Mouse (Mus musculus) adrenal gland, adult 18-20 months (tissue): ENCODE data around the gene Wbp1l. TPM values are rescaled to one million over a fixed set of nuclear protein-coding genes. Genes with fewer than 3 reads are reported as not detected.

Experiments used
- DNase-seq, 2 experiments: peaks; one replicate each; pipeline ENCODE4 v3.0.0; 2021 to 2022; ENCODE audit warnings: low spot score in 2 of 2
- total RNA-seq, 2 experiments: library from RNA; stranded (reverse); gene quantifications; 1 replicate in 1 of 2; 2 replicates in 1 of 2; pipeline ENCODE4 v1.2.3; 2021

Gene Wbp1l
- total RNA-seq, 2 experiments from 2014 or later, result 86.9 to 179 TPM

DNA sequence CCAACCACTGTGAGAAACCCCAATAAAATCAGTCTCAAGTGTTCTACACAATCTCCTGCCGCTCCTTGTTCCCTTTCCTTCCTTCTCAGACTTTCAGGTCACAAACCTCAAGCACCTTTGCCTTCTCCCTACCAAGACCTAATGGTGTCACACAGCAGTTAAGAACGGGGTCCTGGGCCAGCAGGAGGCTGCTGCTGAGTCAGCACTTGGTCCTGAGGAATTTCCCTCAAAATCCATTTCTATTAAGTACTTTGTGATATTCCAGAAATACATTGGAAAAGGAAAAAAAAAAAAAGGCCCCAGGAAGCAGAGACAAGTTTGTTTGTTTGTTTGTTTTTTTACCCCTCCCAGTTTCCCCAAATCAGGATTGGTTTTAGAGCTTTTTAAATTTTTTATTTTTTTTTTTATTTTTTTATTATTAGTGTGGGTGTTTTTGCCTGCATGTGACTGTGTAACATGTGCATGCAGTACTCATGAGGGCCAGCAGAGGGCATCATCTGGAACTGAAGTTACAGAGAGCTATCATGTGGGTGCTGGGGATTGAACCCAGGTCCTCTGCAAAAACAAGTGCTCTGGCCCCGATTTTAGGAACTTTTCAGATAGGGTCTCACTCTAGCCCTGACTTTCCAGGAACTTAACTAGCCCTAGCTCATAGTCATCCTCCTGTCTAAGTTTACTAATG, 58.6 kb downstream of the Wbp1l start:
- DNase-seq, result no peak

DNA sequence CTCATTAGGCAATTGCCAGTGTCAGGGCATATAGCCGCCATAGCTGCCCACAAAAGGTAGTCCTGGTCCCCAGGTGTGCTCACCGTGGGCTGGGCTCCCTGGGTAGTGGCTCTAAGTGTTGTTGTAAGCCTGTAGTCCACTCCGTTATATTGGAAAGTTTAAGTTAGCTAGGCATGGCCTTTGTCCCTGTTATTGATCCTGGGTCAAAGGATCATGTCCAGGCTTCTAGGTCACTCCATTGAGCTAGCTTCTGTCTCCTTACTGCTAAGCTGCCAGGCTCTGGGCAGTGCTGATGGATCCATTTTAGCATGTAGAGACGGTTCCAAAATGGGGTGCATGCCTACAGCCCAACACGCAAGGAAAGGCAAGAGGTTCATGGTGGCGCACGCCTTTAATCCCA, 59.5 kb downstream of the Wbp1l start:
- DNase-seq, result no peak

DNA sequence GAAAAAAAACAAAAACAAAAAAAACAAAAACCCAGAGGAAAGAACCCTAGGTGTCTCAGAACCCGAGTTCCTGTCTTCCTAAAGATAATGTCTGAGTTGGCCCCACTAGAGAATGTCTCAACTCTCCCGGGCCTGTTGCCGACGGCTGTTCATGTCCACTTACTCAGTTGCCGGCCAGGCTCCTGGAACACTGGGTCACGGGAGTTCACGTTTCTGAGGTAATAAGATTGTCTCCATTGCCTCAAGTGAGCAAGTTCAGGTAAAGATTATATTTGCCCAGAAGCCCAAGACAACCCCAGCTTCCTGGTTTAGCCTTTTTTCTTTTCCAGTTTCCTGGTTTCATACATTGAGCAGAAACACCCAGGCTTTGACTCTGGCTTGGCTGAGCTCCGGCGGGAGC, 60.0 kb downstream of the Wbp1l start:
- no peak for DNase-seq

DNA sequence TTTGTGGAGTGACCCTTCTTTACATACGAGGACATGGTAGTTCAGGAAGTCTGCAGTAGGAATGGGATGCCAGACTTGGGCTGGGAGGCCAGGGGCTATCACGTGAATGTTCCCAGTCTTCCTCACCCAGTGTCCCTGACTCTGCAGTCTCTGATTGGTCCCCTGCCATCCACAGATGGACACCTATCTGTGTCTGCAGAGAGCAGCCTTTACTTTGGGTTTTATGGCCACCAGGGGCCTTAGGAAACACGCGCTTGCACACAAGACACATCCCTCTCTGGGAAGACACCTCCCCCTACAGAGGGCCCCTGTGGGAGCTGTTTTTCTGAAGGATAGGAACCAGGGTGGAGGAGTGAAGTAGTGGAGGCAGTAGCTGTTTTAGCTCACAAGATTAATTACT, 62.6 kb downstream of the Wbp1l start:
- DNase-seq, result no peak

DNA sequence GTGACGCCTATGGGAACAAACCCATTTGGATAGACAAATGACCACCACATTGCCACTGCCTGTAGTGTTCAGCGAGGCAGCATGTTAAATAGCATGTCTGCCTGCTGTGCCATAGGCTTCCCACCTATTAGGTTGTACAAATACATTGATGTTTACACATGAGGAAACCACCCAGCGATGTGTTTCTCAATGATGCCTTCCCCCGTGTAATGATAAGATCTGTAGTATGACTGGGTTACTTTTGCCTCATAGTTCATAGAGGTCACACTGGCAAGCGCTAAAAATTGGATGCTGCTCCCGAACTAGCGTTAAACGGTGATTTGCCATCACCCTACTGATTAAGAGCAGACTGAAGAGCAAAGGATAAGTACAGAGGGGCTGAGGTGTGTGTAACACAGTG, 63.3 kb downstream of the Wbp1l start:
- no peak for DNase-seq

DNA sequence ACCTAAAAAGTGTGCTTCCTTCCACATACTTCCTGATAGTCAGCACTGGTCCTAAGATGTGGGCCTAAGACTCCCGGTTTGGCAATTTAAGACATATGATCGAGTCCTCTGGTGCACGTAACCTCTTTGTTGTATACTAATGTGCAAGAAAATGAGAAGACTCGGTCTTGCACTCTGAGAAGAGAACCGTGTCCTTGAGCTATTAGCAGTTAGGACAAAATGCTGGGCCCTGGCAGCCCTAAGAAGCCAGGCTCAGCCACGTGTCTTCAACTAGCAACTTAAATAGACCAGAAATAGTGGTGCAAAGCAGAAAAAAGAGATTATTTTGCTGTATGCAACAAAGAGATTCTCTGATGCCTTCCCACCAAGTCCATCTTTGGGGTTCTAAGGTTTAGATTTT, 63.9 kb downstream of the Wbp1l start:
- no peak for DNase-seq

DNA sequence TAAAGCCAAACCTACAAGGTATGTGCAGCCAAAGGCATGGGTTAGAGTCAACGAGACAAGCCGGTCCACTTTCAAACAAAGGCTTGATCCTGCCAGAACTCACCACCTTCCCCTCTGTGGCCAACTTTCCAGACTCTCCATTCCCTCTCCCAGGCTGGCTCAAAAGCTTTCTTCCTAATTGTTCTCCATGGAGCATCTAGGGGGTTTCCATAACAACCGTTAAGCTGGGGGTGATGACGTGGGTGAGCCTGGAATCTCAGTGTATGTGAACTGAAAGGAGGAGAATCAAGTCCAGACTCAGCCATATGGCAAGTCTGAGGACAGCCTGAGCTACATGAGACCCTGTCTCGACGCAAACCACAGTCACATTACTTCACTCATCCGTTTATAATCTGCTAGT, 66.6 kb downstream of the Wbp1l start:
- no peak for DNase-seq

DNA sequence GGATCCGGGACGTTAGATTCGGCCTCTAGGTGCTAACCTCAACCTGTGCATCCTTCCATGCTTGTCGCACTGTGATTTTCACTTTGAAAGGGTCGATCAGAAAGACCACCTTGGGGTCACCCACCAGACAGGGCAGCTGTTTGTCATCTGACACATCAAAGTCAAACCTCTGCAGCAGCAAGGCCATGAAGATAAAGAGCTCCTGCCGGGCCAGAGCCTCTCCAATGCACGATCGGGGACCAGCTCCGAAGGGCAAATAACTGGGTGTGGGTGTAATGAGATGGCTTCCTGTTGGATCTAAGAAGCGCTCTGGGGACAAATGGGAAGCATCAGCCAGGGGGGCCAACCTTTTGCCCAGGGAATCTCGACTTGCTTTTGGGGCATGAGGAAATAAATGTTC, 68.4 kb downstream of the Wbp1l start:
- no peak for DNase-seq

DNA sequence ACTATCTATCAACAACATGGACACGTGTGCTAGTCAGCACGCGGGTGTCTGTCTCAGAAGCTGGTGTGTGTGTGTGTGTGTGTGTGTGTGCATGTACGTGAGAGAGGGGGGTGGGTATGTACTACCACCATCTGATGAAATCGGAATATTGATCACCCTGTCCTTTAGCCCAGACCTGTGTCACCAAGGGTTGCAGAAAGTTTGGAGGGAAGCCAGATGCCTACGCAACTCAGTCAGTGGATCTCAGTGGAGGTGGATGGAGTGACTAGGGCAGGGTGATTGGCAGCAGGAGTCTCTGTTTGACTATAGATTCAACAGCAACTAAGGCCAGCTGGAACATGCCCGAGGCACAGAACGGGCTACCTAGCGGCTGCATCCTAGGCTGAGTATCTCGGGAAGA, 69.4 kb downstream of the Wbp1l start:
- no peak for DNase-seq

DNA sequence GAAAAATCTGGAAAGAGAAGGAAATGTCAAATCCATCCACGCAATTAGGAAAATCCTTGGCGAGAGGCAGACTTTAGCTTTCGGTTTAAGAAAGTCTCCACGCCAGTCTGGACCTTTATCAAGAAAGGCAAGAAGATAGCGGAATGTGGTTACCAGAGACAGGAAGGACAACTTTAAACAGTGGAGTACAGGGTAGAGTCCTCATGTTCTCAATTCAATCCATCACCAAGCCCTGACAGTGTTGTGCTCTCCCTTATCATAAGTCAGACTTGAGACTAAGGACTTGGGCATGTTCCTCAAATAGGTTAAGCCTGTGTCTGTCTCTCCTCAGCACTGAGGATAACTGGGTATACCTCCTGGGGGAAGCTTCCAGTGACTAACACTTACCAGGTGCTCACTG, 70.9 kb downstream of the Wbp1l start:
- DNase-seq, result no peak

DNA sequence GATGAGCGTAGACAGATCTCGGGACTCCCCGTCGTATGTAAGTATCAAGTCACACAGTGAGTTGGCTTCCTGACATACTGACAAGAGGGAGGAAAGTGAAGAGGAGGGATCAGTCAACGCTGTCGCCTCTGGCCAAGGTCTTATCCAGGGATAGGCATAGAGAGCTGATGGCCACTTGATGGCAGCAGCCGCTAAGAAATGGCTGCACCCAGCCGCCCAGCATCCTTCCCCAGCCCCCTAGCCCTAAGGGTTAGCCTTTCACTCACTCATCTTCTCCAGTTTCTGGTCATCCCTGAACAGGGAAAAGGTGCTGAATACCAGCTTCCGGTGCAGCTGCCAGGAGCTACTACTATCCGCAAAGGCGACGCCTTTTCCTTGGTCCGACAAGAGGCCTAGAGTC, 71.8 kb downstream of the Wbp1l start:
- DNase-seq, result peak; percentile 60

DNA sequence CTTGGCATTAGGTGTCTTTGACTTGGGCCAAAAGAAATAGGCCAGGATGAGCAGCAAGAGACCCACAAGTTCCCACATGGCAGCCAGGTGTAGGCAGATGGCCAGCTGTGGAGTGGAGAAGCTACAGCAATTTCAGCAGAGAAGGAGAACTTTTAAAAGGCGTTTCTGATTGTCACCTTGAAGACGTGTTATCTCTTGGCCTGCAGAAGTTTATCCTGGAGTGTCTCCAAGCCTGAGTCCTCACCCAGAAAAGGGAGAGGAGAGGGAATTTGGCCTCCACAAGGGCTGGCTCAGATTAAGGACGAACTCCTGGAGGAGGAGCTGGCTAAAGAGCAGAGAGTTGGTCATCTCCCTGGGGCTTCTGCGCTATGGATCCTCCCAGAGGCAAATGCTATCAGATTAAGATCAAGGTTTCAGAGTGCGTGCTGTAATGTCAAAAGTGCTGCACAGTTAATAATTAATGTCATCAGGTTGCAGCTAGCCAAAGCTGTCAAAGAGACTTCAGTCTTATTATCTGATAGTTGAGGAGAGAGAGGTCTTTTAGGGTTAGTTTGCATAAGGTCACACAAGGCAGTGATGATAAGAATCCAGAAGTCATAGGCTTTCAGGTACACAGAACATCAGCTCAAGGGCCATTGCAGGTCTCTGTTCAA, 74.0 kb downstream of the Wbp1l start, which contains the start of gene Cyp17a1:
Cyp17a1 (minus strand) TSS at position 407 of the 653 bp plus-strand sequence.
- peak in 1 of 2 experiments; percentile 21 for DNase-seq

DNA sequence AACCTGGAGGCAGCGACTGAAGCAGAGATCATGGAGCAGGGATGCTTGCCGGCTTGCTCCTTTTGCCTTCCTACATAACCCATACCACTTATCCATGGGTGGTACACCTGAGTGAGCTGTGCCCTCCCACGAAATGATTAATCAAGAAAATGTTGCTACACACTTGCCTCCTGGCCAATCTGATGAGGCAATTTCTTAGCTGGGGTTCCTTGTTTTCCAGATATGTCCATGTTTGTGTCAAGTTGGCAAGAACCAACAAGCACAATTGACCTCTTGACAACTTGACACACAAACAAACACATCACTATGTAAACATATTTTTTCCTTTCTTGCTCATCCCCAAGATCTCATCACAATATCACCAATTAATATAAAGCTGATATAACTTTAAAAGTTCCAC, 76.8 kb downstream of the Wbp1l start:
- no peak for DNase-seq

DNA sequence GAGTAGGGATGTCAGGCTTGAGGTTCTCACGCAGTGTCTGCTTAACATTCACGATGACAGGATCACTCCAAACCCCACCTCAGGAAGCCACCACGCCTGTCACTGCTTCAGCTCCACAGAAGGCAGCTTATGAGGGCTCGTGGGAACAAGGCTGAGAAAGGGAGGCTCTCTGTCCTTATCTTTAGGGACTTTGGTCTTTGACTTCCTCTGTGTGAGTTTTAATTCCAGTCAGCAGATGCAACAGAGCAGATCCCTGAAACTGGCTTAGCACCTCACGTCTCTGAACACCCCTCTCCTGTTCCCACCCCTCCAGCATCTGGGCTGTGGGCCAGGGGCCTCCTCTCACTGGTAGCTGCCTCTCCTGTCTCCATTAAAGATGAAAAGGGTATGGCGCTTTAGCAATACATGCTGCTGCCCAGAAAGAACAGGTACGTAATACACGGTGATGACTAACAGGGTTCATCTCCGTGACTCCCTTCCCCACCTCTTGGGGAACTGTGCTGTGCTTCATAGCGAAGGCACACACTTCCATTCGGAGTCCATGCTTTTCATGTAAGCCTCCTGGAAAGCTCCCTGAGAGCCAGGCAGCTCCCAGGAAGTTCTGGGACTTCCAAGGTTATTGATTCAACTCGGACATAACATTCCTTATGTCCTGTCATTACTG, 81.0 kb downstream of the Wbp1l start:
- no peak for DNase-seq

DNA sequence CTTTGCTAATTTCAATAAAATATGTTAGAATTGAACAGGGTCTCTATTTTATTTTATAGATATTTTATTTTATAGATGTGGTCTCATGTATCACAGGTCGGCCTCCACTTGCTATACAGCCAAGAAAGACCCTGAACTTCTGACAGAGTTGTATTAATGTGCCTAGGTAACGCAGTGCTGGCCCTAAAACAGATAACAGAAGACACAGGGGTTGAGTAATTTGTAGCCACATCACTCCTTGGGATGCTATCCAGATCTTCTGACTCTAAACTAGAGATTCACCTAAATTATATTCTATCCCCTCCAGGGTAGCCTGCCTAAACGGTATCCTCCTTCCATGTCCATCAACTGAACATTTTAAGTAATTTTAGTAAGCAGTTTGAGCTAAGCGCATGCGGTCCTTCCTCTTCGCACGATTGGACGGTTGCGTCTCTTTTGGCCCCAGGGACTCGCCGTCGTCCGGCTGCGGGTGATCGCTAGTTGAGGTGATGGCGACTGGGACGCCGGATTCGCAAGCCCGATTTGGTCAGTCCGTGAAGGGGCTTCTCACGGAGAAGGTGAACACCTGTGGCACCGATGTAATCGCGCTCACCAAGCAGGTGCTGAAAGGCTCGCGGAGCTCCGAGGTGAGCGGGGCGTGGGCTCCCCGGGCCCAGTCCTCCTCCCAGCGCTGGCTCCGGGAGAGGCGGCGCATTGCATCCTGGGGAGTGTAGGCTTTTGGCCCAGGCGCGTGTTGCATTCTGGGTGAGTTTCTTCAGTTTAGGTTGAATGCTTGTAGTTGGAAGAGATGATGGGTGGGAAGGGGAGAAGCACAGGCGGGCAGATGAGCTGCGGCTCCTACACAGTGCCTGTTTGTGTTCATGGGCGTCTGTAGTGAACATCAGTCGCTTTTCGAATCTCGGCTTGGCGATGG, 90.8 kb downstream of the Wbp1l start, which contains the start of gene Borcs7:
Borcs7 (plus strand) TSS at position 447 of the 913 bp plus-strand sequence.
- peak; percentile 83 to 88 for DNase-seq

DNA sequence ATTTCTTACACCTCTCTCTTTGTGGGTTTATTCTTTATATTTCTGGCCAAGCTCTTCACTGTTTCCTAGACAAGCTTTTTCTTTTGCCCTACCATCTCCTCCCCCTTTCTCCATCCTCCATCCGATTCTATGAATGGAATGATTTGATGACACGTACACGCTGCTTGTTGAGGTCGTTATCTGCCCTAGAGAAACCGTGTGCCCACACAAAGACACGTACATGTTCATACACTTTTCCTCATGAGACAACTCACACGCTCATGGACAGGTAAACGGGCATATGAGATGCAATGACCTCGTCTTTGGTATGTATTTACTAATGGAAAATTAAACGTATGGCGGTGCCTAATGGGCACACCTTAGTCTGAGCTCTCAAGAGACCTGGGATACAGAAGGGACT, 91.5 kb downstream of the Wbp1l start:
- DNase-seq, result no peak

DNA sequence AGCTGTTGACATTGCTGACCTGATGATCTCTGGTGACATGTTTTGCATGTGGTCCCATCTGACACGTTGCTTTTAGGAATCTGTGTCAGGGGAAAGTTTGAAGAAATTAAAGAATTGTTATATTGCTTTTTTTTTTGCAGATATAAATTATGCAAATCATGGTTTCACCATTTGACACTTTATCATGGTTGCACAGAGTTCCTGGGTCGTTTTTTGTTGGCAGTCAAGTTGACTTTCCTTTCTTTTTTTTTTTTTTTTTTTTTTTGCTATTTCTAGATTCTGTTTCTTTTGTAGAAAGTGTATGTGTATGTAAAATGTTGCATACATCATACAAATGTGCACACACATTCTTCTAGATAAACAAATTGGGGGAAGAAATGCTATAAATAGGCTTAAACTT, 92.2 kb downstream of the Wbp1l start:
- DNase-seq, result no peak

DNA sequence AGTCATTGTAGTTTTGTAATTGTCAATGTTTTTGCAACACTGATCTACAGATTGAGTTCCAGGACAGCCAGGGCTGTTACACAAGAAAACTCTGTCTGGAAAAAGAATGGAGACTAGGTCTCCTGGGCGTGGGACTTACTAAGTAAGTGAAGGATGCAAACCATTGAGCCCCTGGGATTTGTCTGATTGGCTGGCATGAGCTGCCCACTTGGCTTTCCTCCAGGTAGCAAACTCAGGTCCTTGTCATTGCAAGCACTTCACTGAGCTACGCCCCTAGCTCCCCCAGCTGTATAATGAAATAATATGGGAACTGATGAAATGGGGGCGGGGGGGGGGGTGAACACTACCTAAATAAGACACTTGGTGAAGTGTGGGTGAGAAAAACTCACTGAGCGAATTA, 94.3 kb downstream of the Wbp1l start:
- DNase-seq, result no peak

DNA sequence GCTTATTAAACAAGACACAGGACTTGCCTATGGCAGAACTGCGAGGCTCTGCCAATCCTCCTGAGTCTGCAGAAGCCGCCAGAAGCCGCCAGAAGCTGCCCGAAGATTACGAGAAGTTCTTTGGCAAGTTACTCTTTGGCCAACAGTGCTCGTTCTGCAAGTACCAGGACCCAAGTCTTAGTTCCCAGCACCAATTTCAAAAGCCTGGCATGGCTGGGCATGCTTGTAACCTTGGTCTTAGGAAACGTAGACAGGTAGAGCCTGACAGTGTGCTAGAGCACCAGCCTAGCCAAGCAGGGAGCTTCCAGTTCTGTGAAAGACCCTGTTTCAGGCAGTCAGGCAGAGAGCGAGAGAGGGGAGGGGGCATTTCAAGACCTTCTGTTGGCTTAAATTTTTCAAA, 97.6 kb downstream of the Wbp1l start:
- DNase-seq, result no peak

DNA sequence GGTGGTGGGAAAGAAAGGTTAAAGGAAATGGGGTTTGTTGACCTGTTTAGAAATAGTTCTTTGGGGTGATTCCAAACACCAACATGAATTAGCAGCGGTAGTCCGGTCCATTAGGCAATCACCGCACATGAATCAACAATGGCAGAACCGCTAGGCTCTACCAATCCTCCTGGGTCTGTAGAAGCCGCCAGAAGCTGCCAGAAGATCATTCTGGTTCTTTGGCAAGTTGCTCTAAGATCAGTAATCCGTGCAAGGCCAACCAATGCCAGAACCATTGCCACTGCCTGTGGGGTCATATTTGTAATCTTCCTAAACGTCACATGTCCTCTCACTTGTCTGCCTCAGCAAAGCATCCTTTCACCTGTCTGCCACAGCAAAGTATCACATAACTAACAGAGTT, 98.1 kb downstream of the Wbp1l start:
- no peak for DNase-seq

DNA sequence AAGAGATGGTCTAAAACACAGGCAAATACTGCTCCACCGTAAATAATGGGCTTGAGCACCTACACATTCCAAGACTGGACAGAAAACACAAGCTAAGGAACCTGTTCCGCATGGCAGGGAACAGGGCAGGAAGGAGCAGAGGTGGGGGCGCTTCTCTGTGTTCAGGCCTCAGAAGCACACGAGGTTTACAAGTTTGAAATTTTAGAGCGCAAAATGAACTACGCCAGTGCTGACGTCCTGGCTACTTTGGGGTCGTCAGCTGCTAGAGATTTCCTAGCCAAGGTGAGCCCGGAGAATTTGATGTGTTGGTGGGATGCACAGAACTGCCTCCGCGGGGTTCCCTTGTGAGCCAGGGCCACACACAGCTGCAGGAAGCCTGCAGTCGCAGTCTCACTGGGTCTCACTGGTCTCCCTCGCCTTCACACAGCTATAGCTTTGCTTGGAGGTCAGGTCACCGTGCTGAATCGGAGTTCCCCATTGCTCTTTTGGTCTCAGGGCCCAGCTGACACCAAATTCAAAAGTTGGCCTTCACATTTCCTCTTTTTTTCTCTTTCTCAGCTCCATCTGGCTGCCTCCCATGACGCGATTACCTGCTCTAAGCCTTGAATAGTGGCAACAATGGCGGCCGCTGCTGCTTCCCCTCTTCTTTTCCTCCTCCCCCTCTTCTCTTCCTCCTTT, 99.1 kb downstream of the Wbp1l start:
- no peak for DNase-seq
